Mouse (Mus musculus) cerebellum, adult 2 months (tissue): Measurements from ENCODE around the gene Cipc. TPM values are rescaled to one million over a fixed set of nuclear protein-coding genes. Genes with fewer than 3 reads are reported as not detected.

Experiments
- DNase-seq, 2 experiments: peaks; one replicate each; pipeline ENCODE4 v3.0.0; 2021
- H3K27ac ChIP-seq: fragments of 200-500 bp; 2 replicates; pipeline ENCODE4 v1.5.1; 2012; ENCODE audit warnings: low read length, control low read depth, inconsistent platforms; ENCODE audit not compliant: insufficient read depth
- H3K27me3 ChIP-seq: fragments of 200-500 bp; 2 replicates; pipeline ENCODE4 v1.6.1; 2012; ENCODE audit warnings: inconsistent platforms, mild to moderate bottlenecking, low read length, moderate library complexity; ENCODE audit not compliant: control insufficient read depth, insufficient read depth
- H3K4me1 ChIP-seq: fragments of 200-500 bp; 2 replicates; pipeline ENCODE4 v1.6.1; 2011; ENCODE audit warnings: low read length; ENCODE audit not compliant: control insufficient read depth, insufficient read depth
- H3K4me3 ChIP-seq: fragments of 200-500 bp; replicated peaks from 2 replicates; pipeline ENCODE3; 2011; ENCODE audit warnings: mild to moderate bottlenecking, low read depth, low read length, control low read depth; ENCODE audit not compliant: insufficient read depth
- CTCF ChIP-seq: fragments of 200-500 bp; IDR thresholded peaks from 2 replicates; pipeline ENCODE4 v1.5.1; 2011; ENCODE audit warnings: low read depth, mild to moderate bottlenecking, control low read depth, low read length, moderate library complexity, borderline replicate concordance; ENCODE audit not compliant: insufficient read depth
- POLR2A ChIP-seq: fragments of 200-500 bp; IDR thresholded peaks from 2 replicates; pipeline ENCODE4 v1.6.1; 2011; ENCODE audit warnings: low read length, control low read depth, borderline replicate concordance; ENCODE audit not compliant: insufficient read depth
- WGBS: fragments of 180-500 bp; shearing (Covaris S2); methylation state at CpG from one replicate; pipeline ENCODE4 v1.1.7; 2018; 5-methylcytosine and 5-hydroxymethylcytosine counted together
- polyA plus RNA-seq: library from polyadenylated mRNA; depleted of rRNA; stranded (reverse); fragments of >200 nt; gene quantifications from 2 replicates; pipeline ENCODE4 v1.2.3, GENCODE M21; 2012

Gene Cipc
- polyA plus RNA-seq, 1 experiment, result 127 TPM

DNA sequence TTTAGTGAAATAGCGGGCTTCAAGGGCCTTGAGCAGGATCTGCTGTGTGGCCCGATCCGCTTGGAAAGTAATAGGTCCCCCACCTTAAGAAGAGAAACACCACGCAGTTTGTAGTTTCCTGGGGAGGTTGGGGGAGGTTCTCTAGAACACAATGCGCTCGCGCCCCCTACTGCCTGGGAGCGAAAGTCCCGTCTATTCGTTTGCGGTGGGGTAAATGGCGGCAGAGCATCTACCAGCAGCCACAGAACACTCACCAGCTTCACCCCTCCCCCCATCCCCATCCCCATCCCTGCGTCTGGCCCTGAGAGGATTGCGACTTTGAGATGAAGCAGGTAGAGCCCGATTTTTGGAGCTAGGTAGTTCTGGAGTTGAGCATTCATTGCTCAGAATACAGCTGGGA is 40.4 kb upstream of the Cipc start:
- TF ChIP-seq POLR2A (no peak), CTCF (peak; percentile 90)
- WGBS, result 3% methylated on average over 15 of the region's 15 CpGs
- Histone ChIP-seq H3K27ac (no peak overlapping the region), H3K27me3 (no peaks in the 10 kb centered on the region), H3K4me1 (peaks cover 4% of the 10 kb centered on the region), H3K4me3 (no peak overlapping the region)
- DNase-seq, result peak; percentile 82 to 89

DNA sequence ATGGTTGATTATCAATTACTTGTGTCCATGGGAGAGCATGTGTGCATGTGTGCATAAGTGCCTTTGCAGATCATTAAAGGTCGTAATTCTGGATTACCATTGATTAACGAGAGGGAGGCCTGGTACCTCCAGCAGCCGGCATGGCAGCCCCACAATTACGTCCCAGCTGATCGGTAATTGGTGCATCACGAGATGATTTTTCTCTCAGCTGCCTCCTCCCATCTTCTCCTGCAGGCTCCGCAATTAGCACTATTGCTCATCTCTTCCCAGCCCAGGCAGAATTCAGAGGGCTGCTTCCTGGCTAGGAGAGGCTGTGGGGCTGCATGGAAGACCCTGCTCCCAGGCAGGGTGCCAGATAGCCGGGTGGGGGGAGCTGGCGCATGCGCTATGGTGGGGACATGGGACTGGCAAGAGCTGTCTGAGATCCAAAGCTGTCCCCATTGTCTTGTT is 35.3 kb upstream of the Cipc start:
- H3K27ac ChIP-seq, result no peak overlapping the region
- no peak for DNase-seq
- peaks cover 25% of the 10 kb centered on the region for H3K4me1 ChIP-seq
- WGBS, result 31% methylated on average over 10 of the region's 10 CpGs
- H3K4me3 ChIP-seq, result no peak overlapping the region
- TF ChIP-seq POLR2A, result no peak
- TF ChIP-seq CTCF, result no peak
- no peaks in the 10 kb centered on the region for H3K27me3 ChIP-seq

DNA sequence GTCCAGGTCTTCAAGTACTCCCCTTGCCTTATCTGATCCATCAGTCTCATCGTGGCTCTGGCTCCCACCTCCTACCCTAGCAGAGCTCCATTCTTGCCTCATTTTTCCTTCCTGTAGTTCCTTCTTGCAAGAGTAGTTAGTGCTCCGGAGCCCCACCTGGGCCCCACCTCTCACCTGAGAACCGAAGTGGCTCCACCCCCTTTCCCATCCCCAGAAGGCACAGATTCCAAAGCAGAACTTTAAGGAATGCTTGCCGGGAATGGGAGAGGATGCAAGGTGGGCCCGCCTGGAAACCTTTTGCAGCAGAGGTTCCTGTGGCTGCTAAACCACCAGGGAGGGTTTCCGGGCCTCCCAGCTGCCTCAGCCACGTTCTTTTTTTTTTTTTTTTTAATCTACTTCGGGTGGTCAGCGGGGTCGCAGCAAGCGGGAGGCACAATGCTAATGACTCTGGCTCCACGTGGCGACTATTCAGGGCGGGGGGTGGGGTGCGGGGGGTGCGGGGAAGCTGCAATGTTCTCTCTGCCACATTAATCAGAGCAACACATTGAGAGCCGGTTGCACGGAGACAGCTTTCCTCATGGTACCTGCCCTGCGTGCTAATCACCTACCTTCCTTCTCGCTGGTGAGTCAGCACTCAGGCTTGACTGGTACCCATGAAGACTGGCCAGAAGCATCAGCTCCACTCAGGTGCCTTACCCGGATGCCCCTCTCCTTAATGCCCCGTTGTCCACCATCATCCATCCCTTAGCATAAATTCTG is 34.3 kb upstream of the Cipc start:
- TF ChIP-seq CTCF (no peak), POLR2A (no peak)
- WGBS, result 42% methylated on average over 22 of the region's 22 CpGs
- DNase-seq, result no peak
- H3K27me3 ChIP-seq, result no peaks in the 10 kb centered on the region
- H3K27ac ChIP-seq, result no peak overlapping the region
- H3K4me3 ChIP-seq, result no peak overlapping the region
- peaks cover 27% of the 10 kb centered on the region for H3K4me1 ChIP-seq

DNA sequence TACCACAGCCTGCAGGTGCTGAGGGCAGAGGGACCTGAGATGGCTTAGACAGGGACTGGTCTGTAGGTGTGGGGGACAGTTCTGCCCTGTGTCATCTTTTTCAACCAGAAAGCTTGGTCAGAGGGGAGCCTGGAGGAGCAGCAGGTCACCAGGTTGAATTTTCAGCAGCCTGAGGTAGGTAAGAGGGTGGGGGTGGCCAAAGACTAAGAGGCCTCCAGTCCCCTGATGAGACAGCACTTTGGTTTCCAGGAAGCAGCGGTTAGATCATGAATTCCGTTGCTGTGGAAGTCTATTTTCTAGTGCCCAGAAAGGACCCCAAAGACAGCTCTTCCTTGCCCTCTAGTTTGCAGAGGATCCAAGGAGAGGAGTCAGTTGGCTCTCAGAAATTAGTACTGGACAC is 32.5 kb upstream of the Cipc start:
- H3K27ac ChIP-seq, result no peak overlapping the region
- TF ChIP-seq CTCF (no peak), POLR2A (no peak)
- H3K4me1 ChIP-seq, result peaks cover 43% of the 10 kb centered on the region
- H3K27me3 ChIP-seq, result no peaks in the 10 kb centered on the region
- 80% methylated on average over 2 of the region's 2 CpGs for WGBS
- H3K4me3 ChIP-seq, result no peak overlapping the region
- no peak for DNase-seq

DNA sequence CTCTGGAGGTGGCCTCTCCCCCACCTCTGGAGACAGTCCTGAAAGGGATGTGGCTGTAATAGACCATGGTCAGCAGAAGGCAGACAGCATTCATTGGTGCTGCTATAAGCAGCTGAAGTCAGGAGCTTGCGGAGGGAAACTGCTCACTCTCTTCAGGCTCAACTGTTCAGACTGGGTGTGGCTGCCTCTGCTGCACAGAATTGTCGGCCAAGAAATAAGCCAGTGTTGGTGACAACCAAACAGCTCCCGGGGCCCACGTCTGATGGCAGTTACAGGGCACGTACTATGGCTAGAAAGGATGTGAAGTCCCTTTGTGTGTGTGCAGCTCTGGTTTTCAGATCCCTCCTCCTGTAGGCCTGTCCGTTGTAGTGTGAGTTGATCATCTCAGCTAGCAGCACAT is 32.1 kb upstream of the Cipc start:
- H3K4me1 ChIP-seq, result peaks cover 44% of the 10 kb centered on the region
- no peaks in the 10 kb centered on the region for H3K27me3 ChIP-seq
- TF ChIP-seq CTCF (no peak), POLR2A (no peak)
- no peak for DNase-seq
- H3K27ac ChIP-seq, result no peak overlapping the region
- no peak overlapping the region for H3K4me3 ChIP-seq
- WGBS, result 51% methylated on average over 6 of the region's 6 CpGs

DNA sequence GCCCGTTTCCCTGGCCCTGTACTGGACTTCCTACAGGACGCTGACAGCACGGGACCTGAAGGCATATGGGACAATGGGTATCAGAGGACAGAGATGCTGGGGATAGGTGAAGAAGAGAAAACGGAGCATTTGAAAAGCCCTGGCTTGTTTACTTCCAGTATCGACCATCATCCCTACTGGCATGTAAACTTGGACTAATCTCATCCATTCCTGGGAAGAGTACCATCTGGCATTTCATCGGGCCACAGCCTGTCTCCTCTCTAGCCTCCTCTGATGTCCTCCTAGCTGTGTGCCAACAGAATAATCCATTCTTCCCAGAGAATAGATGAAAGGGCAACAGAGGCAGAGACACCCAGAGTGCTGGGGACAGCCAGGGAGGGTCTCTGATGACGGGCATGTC is 31.2 kb upstream of the Cipc start:
- DNase-seq, result peak; percentile 72 to 84
- H3K27me3 ChIP-seq, result no peaks in the 10 kb centered on the region
- no peak overlapping the region for H3K4me3 ChIP-seq
- H3K4me1 ChIP-seq, result peaks cover 44% of the 10 kb centered on the region
- no peak for TF ChIP-seq CTCF
- TF ChIP-seq POLR2A, result 0 out of 2 replicates have a peak, but pooled peaks have one; percentile 21
- peak overlapping the region; percentile 88 for H3K27ac ChIP-seq
- WGBS, result 7% methylated on average over 7 of the region's 7 CpGs

DNA sequence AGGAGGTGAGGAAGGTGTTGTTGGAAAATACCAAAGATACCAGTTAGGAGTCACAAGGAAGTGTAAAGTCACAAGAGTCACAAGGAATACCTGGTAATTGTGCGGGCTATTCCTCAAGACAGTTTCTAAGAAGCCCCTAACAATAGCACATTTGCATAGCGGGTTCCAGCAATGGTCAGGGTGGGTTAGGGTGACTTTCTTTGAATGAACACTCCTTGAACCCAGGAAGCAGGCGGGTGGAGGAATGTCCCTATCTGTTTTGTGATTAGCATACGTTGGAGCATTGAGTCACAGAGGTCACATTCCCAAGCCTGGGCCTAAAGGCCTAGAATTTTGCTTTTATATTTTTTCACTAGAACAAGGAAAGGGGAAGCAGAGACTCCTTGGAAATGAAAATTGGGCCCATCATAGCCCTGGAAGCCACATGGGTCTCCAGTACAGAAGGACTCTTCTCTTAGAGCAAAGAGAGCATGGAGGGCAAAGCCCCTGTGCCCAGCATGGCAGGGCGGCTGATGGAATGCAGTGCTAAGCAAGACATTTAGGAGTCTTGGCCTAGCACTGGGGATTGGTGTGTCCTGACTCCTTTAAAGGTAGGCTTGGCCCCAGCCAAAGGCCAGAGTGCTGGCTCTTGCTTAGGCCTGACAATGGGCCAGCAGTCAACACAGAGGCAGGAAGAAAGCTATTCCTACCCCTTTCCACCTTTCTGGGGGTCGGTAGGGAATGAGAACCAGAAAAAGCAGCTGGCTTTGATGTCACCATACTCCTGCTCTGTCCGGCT is 29.9 kb upstream of the Cipc start:
- TF ChIP-seq CTCF (no peak), POLR2A (no peak)
- no peak overlapping the region for H3K27ac ChIP-seq
- WGBS, result 91% methylated on average over 7 of the region's 7 CpGs
- H3K4me3 ChIP-seq, result no peak overlapping the region
- DNase-seq, result no peak
- no peaks in the 10 kb centered on the region for H3K27me3 ChIP-seq
- peaks cover 40% of the 10 kb centered on the region for H3K4me1 ChIP-seq

DNA sequence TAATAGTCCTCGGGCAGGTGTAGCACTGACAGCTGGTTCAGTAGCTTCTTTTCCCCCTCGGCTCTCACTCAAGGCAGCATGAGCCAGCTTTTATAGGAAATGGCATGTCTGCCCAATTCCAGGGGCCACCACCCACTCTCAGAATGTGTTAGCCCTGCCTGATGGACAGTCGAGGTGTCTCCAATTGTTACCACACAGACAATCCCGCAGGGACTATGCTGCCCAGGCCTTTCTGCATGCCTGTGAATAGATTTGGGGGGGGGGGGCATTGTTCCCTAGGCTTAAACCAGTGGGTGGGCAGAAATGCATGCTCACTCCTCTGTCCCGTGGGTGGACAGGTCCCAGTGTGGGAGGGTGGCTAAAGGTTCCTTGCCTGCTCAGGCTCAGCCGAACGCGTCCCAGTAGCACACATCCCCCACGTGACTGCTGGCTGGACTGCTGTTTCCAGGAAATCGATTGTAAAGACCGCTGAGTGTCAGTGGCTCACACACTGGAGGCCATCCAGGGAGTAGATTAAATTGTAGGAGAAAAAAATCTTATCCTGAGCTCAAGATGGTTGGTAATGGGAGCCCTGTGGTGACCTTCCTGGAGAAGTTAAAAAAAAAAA is 28.4 kb upstream of the Cipc start:
- H3K27ac ChIP-seq, result peak overlapping the region; percentile 58; the same call in 1 of the 2 replicates
- no peak for DNase-seq
- no peak for TF ChIP-seq POLR2A
- TF ChIP-seq CTCF, result no peak
- peaks cover 40% of the 10 kb centered on the region for H3K4me1 ChIP-seq
- WGBS, result 13% methylated on average over 11 of the region's 11 CpGs
- H3K4me3 ChIP-seq, result no peak overlapping the region
- H3K27me3 ChIP-seq, result no peaks in the 10 kb centered on the region
